Mouse (Mus musculus) retina, postnatal 7 days (tissue): ENCODE measurements around the gene Arhgef7.

Experiments
- DNase-seq: peaks from one replicate; pipeline ENCODE4 v3.0.0-alpha.2; 2012; ENCODE audit warnings: low read depth, low spot score

The Arhgef7 gene

GRCm38 (mm10) chr8:11717194-11717593 lies 10.3 kb upstream of the Arhgef7 start:
- DNase-seq = no peak

GRCm38 (mm10) chr8:11727273-11727650 lies 259 bp upstream of the Arhgef7 start:
- no peak for DNase-seq

- DNase-seq = peak; percentile 17
Observed at GRCm38 (mm10) chr8:11728482-11729295, 1.2 kb downstream of the Arhgef7 start.

- no peak for DNase-seq
Observed at GRCm38 (mm10) chr8:11730271-11730940, 2.9 kb downstream of the Arhgef7 start.

- DNase-seq = no peak
Observed at GRCm38 (mm10) chr8:11735672-11736235, 8.2 kb downstream of the Arhgef7 start.

GRCm38 (mm10) chr8:11737096-11737495 lies 9.6 kb downstream of the Arhgef7 start:
- DNase-seq = no peak

GRCm38 (mm10) chr8:11739082-11739481 lies 11.6 kb downstream of the Arhgef7 start:
- DNase-seq = no peak

- no peak for DNase-seq
Observed at GRCm38 (mm10) chr8:11740857-11741256, 13.3 kb downstream of the Arhgef7 start.

GRCm38 (mm10) chr8:11743580-11743979 lies 16.1 kb downstream of the Arhgef7 start:
- DNase-seq = no peak

- no peak for DNase-seq
Observed at GRCm38 (mm10) chr8:11746850-11747600, 19.5 kb downstream of the Arhgef7 start.

GRCm38 (mm10) chr8:11749472-11749871 lies 22.0 kb downstream of the Arhgef7 start:
- no peak for DNase-seq

- no peak for DNase-seq
Observed at GRCm38 (mm10) chr8:11752338-11752737, 24.8 kb downstream of the Arhgef7 start.

- DNase-seq = no peak
Observed at GRCm38 (mm10) chr8:11753155-11753941, 25.8 kb downstream of the Arhgef7 start.

- no peak for DNase-seq
Observed at GRCm38 (mm10) chr8:11754723-11755122, 27.2 kb downstream of the Arhgef7 start.

- peak; percentile 60 for DNase-seq
Observed at GRCm38 (mm10) chr8:11755873-11756272, 28.4 kb downstream of the Arhgef7 start.

GRCm38 (mm10) chr8:11757568-11758481 lies 30.3 kb downstream of the Arhgef7 start:
- DNase-seq = peak; percentile 83

- DNase-seq = no peak
Observed at GRCm38 (mm10) chr8:11758482-11759281, 31.2 kb downstream of the Arhgef7 start.

GRCm38 (mm10) chr8:11761551-11761950 lies 34.0 kb downstream of the Arhgef7 start:
- no peak for DNase-seq

- no peak for DNase-seq
Observed at GRCm38 (mm10) chr8:11762048-11762447, 34.5 kb downstream of the Arhgef7 start.
